Mouse (Mus musculus) gastrocnemius, adult 2 months (tissue): Measurements from ENCODE around the gene Csrp3. TPM values are rescaled to one million over a fixed set of nuclear protein-coding genes. Genes with fewer than 3 reads are reported as not detected.

Source experiments
- DNase-seq: peaks from one replicate; pipeline ENCODE4 v3.0.0; 2022
- H3K27ac ChIP-seq: fragments of 200-600 bp; 2 replicates; pipeline ENCODE4 v1.8.1; 2022; ENCODE audit warnings: mild to moderate bottlenecking
- H3K4me3 ChIP-seq: fragments of 200-600 bp; 2 replicates; pipeline ENCODE4 v1.8.1; 2022; ENCODE audit warnings: mild to moderate bottlenecking, moderate library complexity
- CTCF ChIP-seq: fragments of 200-600 bp; IDR thresholded peaks from 2 replicates; pipeline ENCODE4 v1.8.1; 2022; ENCODE audit warnings: antibody characterized with exemption, mild to moderate bottlenecking, moderate library complexity
- intact Hi-C: fragments of 180-260 bp; cut with DNase I; formaldehyde crosslinking; loops from one replicate; pipeline ENCODE4 v1.15.1; 2025
- total RNA-seq, 2 experiments: library from RNA; stranded (reverse); gene quantifications; 2 replicates each; pipeline ENCODE4 v1.2.3; 2021

Csrp3 gene
- total RNA-seq, 2 experiments from 2014 or later = 77.1 to 238 TPM

- intact Hi-C loops = no loop called here
- TF ChIP-seq CTCF = no peak
- Histone ChIP-seq H3K4me3 (no peak overlapping the region), H3K27ac (no peak overlapping the region)
- no peak for DNase-seq
These were observed 41.2 kb downstream of the Csrp3 start for GRCm38 (mm10) chr7:48806587-48806986.

GRCm38 (mm10) chr7:48803381-48803780, 44.5 kb downstream of the Csrp3 start:
- no peak for TF ChIP-seq CTCF
- intact Hi-C loops = no loop called here
- Histone ChIP-seq H3K4me3 (no peak overlapping the region), H3K27ac (no peak overlapping the region)
- DNase-seq = no peak

GRCm38 (mm10) chr7:48795130-48795529, 52.7 kb downstream of the Csrp3 start:
- intact Hi-C loops = no loop called here
- H3K4me3 ChIP-seq = no peak overlapping the region
- TF ChIP-seq CTCF = no peak
- no peak for DNase-seq
- no peak overlapping the region for H3K27ac ChIP-seq

DNA sequence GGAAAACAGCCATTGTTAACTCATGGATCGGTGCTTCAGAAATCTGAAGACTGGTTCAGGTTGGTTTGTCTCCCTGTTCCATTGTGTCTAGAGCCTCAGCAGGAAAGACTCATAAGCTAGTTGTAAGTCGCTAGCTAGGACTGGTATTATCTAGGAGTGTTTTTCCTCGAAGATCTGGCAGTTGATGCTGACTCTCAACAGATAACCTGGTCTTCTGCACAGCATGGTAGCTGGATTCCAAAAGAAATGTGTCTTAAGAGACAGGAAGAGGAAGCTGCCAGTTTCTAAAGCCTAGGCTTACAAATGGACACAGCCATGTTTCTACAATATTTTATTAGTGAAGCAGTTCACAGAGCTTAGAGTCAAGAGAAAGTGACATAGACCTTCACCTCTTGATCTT, 56.4 kb downstream of the Csrp3 start:
- TF ChIP-seq CTCF = no peak
- intact Hi-C loops = no loop called here
- Histone ChIP-seq H3K27ac (no peak overlapping the region), H3K4me3 (no peak overlapping the region)
- no peak for DNase-seq

- no peak overlapping the region for H3K27ac ChIP-seq
- intact Hi-C loops = no loop called here
- no peak overlapping the region for H3K4me3 ChIP-seq
- no peak for TF ChIP-seq CTCF
- no peak for DNase-seq
These were observed 57.7 kb downstream of the Csrp3 start for GRCm38 (mm10) chr7:48790117-48790516.

DNA sequence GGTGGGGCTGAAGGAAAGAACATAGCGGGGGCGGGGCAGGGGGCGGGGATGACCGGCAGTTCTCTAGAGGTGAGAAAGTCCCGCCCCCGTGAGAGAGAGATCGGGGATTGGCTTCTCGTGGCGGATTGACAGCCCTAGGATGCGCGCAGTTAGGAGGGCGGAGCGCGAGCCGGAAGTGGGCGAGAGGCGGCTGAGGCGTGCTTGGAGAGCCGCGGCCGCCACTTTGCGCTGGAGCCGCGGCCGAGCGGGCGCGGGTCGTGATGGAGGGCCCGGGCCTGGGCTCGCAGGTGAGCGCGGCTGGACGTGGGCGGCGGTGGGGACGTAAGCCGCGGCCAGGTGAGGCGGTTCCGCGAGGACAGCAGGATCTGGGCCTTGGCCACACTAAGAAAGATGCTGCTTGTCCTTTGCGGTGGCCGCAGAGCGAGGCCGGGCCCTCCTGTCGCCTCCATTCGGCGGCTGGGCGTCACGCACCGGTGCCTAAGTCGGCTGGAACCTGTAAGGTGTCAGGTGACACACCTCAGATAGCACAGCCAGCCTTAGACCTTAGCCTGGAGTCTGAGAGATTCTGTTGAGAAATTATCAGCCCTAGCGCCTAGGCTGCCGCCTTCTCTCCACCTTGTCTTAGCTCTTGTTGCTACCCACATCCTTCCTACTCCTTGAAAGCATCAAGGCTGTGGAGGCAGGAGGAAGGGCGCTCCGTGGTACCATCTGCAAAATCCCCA, 58.8 kb downstream of the Csrp3 start, which contains the start of gene Zdhhc13:
Gene Zdhhc13, plus strand, starts transcription at position 153 of the 722 bp plus-strand sequence.
- no peak for TF ChIP-seq CTCF
- DNase-seq = peak; percentile 92
- Histone ChIP-seq H3K4me3 (peak within 1 kb of the TSS; percentile 94), H3K27ac (peak within 1 kb of the TSS; percentile 79)
- intact Hi-C loops = no loop called here

- TF ChIP-seq CTCF = no peak
- H3K27ac ChIP-seq = peak overlapping the region; percentile 46; the same call in 1 of the 2 replicates
- intact Hi-C loops = no loop called here
- H3K4me3 ChIP-seq = peak overlapping the region; percentile 94
- no peak for DNase-seq
These were observed 59.5 kb downstream of the Csrp3 start for GRCm38 (mm10) chr7:48788348-48788747.

DNA sequence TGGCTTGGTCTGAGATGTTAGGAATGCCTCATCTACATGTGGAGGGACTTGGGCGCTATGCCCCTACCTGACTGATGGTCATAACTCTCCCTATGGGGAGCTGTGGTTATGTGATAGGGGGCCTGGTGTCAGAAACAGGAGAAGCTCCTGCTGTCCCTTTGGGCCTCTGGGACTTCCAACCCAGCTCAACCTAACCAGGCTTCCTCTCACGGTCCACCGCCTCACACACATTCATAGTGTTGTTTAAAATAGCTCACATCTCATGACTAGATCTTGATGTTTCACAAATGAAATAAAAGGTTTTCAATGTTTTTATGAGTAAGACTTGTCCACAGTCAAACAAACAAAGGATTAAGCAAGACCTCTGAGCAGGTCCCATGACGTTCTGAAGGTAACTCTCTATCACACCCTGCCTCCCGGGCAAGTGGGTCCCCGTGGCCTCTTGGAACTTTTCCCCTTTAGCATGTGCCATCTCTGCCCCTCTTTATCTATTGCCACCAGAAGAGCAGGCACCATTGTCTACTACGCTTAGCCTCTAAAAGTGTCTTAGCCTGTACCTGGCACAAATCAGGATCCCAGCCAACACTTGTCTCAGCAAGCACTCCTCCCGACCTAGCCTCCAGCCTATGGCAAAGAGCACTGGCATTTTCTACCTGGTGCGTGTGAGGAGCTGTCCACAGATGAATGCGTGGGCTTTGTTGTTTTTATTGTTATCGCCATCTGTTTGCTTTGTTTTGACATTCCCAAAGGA, 62.9 kb downstream of the Csrp3 start:
- no peak for TF ChIP-seq CTCF
- H3K4me3 ChIP-seq = no peak overlapping the region
- intact Hi-C loops = no loop called here

GRCm38 (mm10) chr7:48782432-48782831, 65.4 kb downstream of the Csrp3 start:
- intact Hi-C loops = no loop called here
- no peak overlapping the region for H3K4me3 ChIP-seq
- H3K27ac ChIP-seq = no peak overlapping the region
- TF ChIP-seq CTCF = no peak
- no peak for DNase-seq

More for the DNA sequence above, 62.9 kb downstream of the Csrp3 start:
- H3K27ac ChIP-seq = no peak overlapping the region
- DNase-seq = no peak

Other genes starting within 250 kb of the Csrp3 start
- gene Mrgprb3, start 204.2 kb downstream of the Csrp3 start, total RNA-seq = not detected
- 1 to 10 TPM; 3.6 to 4.0 TPM for gene Zdhhc13, start 59.0 kb downstream of the Csrp3 start, total RNA-seq
- gene E2f8, start 33.6 kb upstream of the Csrp3 start, total RNA-seq = not detected
- gene Nav2, start 60.7 kb upstream of the Csrp3 start, total RNA-seq = 10 to 100 TPM; 18.5 to 36.0 TPM